Mouse (Mus musculus) spleen, adult 2 months (tissue): Measurements from ENCODE around the gene Ipmk.

ENCODE experiments used
- CTCF ChIP-seq: fragments of 200-500 bp; IDR thresholded peaks from 2 replicates; pipeline ENCODE4 v1.5.1; 2011; ENCODE audit warnings: mild to moderate bottlenecking, inconsistent platforms; ENCODE audit not compliant: insufficient read depth, insufficient read length, insufficient replicate concordance; ENCODE audit errors: extremely low read depth
- POLR2A ChIP-seq: fragments of 200-500 bp; IDR thresholded peaks from 2 replicates; pipeline ENCODE4 v1.6.1; 2011; ENCODE audit warnings: low read depth, low read length, inconsistent platforms

- TF ChIP-seq CTCF (no peak), POLR2A (no peak)
Observed at GRCm38 (mm10) chr10:71341290-71341689, 6.3 kb upstream of the Ipmk start.
